ENCODE assay signal across 8 mouse cellular contexts in the genomic region with DNA sequence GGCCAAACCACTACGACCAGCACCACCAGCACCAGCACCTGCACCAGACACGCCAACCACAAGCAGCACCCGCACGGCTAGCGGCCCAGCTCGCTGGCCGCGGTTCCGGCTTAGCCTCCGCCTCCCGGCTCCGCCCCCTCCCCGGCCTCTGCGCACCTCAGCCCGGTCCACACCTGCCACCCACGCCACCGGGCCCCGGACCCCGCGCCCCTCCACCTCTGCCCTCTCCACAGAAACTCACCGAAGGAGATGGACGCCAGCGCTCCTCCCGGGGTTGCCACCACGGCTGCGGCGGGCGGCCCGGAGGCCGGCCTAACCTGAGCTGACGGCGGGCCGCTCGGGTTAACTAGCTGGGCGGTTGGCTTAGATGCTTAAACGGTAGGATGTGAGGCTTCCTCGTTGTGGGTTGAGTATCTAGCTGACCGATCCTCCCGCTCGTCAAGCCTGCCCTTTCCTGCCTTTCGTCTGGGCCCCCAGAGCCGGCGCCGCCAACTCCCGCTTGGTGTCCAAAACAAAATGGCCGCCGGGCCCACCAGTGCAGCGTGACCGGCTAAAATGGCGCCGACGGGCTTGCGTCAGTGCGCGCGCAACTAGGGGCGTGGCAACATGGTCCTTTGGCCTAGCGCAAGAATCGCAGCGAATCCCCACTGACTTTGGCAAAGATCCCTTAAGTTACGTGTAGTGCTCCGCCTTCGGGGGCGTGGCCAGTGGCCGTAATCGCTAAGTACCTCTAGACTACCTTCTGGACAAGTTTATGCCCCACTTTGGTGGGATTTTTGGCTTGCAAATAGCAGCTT. TPM values are rescaled to one million over a fixed set of nuclear protein-coding genes. Genes with fewer than 3 reads are reported as not detected.
DNase-seq lines count a peak whose midpoint lies in the region; ATAC-seq lines count a peak whose summit lies in the region.

Gene Chtop, minus strand, starts transcription at position 549 of the 797 bp plus-strand sequence.

- H3K4me2 ChIP-seq in hindbrain, embryonic 11.5 days (replicated peaks; ENCODE audit: low read depth, low read length) = peak within 1 kb of the TSS; percentile 83

- H3K27ac ChIP-seq in hindbrain, embryonic 11.5 days (ENCODE audit: low read depth, low read length) = peak within 1 kb of the TSS; percentile 86

- 0 out of 2 replicates have a peak, but pooled peaks cover 2% of the 10 kb centered on the region for H3K4me1 ChIP-seq in hindbrain, embryonic 11.5 days (replicated peaks; ENCODE audit: control insufficient read depth, insufficient read depth, low read length)

- peak; percentile 99 for DNase-seq in Muller cell, postnatal 12 days (ENCODE audit: inconsistent ontology term)
- peak; percentile 99 for DNase-seq in cerebellum, adult 9-11 months
- DNase-seq in frontal cortex, adult 2 months (ENCODE audit: extremely low spot score in 1 of 2, low spot score in 1 of 2) = peak; percentile 97 to 100
- DNase-seq in hindbrain, embryonic 11.5 days (ENCODE audit: low spot score) = peak; percentile 100
- DNase-seq in layer of hippocampus, postnatal 10 days (ENCODE audit: low spot score in 2 of 2) = peak; percentile 99 to 100
- peak; percentile 100 for DNase-seq in lung, postnatal 10 days
- peak; percentile 99 for DNase-seq in ovary, postnatal 36 days (ENCODE audit: low spot score)
- DNase-seq in thymus, postnatal 25 days = peak; percentile 99

- H3K27me3 ChIP-seq in hindbrain, embryonic 11.5 days (ENCODE audit: control insufficient read depth, insufficient read depth, low read length) = no peaks in the 10 kb centered on the region

- H3K9ac ChIP-seq in hindbrain, embryonic 11.5 days (ENCODE audit: low read depth, low read length) = peak within 1 kb of the TSS; percentile 87

- peaks cover 12% of the 10 kb centered on the region; the same call in 1 of the 2 replicates for H3K36me3 ChIP-seq in hindbrain, embryonic 11.5 days (ENCODE audit: control insufficient read depth, insufficient read depth, low read length)

- under 1% methylated on average over 62 of the region's 66 CpGs for WGBS in hindbrain, embryonic 11.5 days

- ATAC-seq in hindbrain, embryonic 11.5 days (ENCODE audit: low FRiP score) = peak; percentile 93

- H3K9me3 ChIP-seq in hindbrain, embryonic 11.5 days (ENCODE audit: control insufficient read depth, low read length) = no peaks in the 10 kb centered on the region

- H3K4me3 ChIP-seq in hindbrain, embryonic 11.5 days (ENCODE audit: low read depth, low read length) = peak within 1 kb of the TSS; percentile 77

RNA-seq across cellular contexts. Expression of gene Chtop, which starts in this region (rescaled TPM):
- polyA plus RNA-seq in frontal cortex, adult 2 months (2012; rRNA removed) = 136 and 140 TPM in 2 replicates
- 138 and 143 TPM in 2 replicates for polyA plus RNA-seq in hindbrain, embryonic 11.5 days (2014; fragmentation: Nextera tagmentation; extraction: Ambion mirVana)
- total RNA-seq in layer of hippocampus, postnatal 10 days (2021) = 100 to 1,000 TPM; 173 to 189 TPM

Comparison
In these comparisons a context has a peak if more than half of its experiments do, and no peak if none do; other contexts are left out.
1. Peak in every context shown above with its lines: DNase-seq, ATAC-seq, H3K4me3 ChIP-seq and H3K27ac ChIP-seq.